13 mouse cellular contexts compared by ENCODE assay signal in genomic region chr1:132945826-132946225, GRCm38 (mm10).
DNase-seq lines count a peak whose midpoint lies in the region; ATAC-seq lines count a peak whose summit lies in the region.
"Had no signal": no experiment of that assay in that cellular context is flagged by ENCODE, and none has a peak within 500 bp of the region (broad histone marks: within the 10 kb centered on the region; RNA-seq: fewer than 3 reads in every experiment).

No protein-coding gene starts in this region.

- peak; percentile 39; the same call in 1 of the 2 replicates for ATAC-seq in frontal cortex, adult (ENCODE audit: low TSS enrichment)

- DNase-seq in frontal cortex, postnatal 14 days (ENCODE audit: low spot score in 2 of 2), result no peak
- peak; percentile 63 for DNase-seq in cerebellum, adult 11-12 months
- peak; percentile 65 to 68 for DNase-seq in cerebellum, postnatal 14 days
- peak; percentile 23 for DNase-seq in skeletal muscle tissue, adult 2 months (ENCODE audit: low read depth, low spot score)
- DNase-seq in T-cell, adult 2 months (ENCODE audit: low spot score), result no peak
- DNase-seq in lung, postnatal 36 days, result no peak
- DNase-seq: adrenal gland, postnatal 36 days; kidney, adult 8-10 months; kidney, postnatal 14 days; liver, embryonic 13.5 days; right cerebral cortex, adult 18-20 months; thymus, postnatal 14 days had no signal

Comparison
In these comparisons a context has a peak if more than half of its experiments do, and no peak if none do; other contexts are left out.
1. DNase-seq: peak in cerebellum, adult 11-12 months (single experiment), cerebellum, postnatal 14 days (2 of 2) and skeletal muscle tissue, adult 2 months (single experiment); none in frontal cortex, postnatal 14 days (0 of 2), T-cell, adult 2 months (single experiment) and lung, postnatal 36 days (single experiment).